Mouse (Mus musculus): ENCODE results near the gene Fam234a. TPM values are rescaled to one million over a fixed set of nuclear protein-coding genes. Genes with fewer than 3 reads are reported as not detected.

The Fam234a gene
- total and polyA plus RNA-seq, 3 experiments = 3.6 to 13.3 (median 8.3) TPM

DNA sequence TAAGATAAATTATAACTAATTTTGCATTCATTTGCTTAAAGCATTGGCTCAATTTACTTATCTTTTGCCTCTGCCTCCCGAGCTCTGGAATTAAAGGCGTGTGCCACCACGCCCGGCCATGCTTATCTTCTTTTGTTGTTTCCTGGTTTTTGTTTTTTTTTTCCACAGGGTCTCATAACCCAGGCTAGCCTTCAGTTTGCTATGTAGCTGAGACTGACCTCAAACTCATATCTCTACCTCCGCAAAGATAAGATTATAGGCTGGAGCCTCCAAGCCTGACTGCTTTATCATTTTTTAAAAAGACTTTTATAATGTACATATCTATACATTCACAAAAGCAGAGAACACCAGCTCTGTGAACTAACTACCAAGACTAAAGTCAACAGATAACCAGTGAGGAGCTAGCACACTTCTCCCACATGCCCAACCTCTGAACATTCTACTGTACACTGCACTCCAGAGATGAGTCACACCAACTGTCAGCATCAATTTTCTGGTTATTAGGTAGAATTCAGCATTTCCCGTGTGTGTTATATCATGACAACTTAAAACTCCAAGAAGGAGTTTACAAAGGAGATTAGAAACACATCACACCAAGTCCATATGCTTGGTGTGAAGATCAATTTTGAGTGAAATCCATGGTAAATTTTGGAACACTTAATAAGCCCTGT, 3.8 kb downstream of the Fam234a start (continued):
- TF ChIP-seq MAFK (IDR thresholded peaks at IDR 0.05; ENCODE audit: insufficient replicate concordance, low read length) (no peak), EP300 (IDR thresholded peaks at IDR 0.05; ENCODE audit: low read length) (no peak), USF1 (IDR thresholded peaks at IDR 0.05; ENCODE audit: low read depth, low read length) (no peak), JUND (conservative IDR thresholded peaks at IDR 0.05; ENCODE audit: low read depth, low read length) (peak; percentile 82), BHLHE40 (IDR thresholded peaks at IDR 0.05; ENCODE audit: low read depth, low read length) (peak; percentile 65), CTCF (conservative IDR thresholded peaks at IDR 0.05 in 1 of 2, IDR thresholded peaks at IDR 0.05 in 1 of 2; ENCODE audit: low read depth in 2 of 2, low read length in 2 of 2) (no peak), ELF1 (IDR thresholded peaks at IDR 0.05; ENCODE audit: low read depth, low read length) (no peak)

DNA sequence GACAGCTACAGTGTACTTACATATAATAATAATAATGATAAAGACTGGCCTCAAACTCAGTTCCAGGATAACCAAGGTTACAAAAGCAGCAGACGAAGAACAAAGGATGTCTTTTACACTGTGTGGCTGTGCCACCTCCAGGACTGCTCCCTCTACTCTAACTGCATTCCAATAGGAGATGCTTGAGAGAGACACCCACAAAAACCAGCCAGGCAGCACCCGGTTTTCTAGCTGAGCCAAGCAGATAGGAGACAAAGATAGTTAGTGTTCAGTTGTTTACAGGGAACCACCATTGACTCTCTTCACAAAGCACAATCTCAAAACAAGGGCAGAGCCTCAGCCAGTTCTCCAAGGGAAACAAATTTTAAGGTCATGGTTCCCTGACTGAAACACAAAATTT, 4.5 kb downstream of the Fam234a start:
- H3K4me1 ChIP-seq (ENCODE audit: control insufficient read depth in 1 of 2, insufficient read depth in 2 of 2) = peaks cover 0 to 22% of the 10 kb centered on the region in 2 experiments
- no peak overlapping the region for H3K27ac ChIP-seq (ENCODE audit: insufficient read depth, low read depth)

DNA sequence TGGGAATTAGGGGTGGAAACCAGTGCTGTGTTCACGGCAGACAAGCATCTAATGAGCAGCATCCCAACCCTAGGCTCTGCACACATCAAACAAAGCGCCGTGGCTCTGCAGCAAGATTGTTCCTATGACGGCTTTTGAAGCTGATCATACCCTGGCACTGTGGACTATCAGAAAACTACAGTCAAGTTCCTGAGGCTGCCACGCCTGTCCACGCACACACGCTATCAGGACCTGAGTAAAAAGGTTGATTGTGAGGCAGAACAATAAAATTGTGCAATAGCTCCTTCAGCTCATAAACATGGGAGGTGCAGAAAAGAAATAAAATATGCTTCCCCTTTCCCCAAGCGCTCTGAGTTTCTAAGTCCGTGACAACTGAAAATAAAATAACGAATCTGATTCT, 6.4 kb downstream of the Fam234a start:
- peaks cover 0 to 14% of the 10 kb centered on the region in 2 experiments for H3K4me1 ChIP-seq (ENCODE audit: control insufficient read depth in 1 of 2, insufficient read depth in 2 of 2)

More for the DNA sequence above, 4.5 kb downstream of the Fam234a start:
- Histone ChIP-seq H3K36me3 (replicated peaks in 1 of 2; ENCODE audit: control insufficient read depth in 1 of 2, insufficient read depth in 1 of 2, low read length in 1 of 2) (no peaks in the 10 kb centered on the region), H3K4me2 (ENCODE audit: insufficient read depth, low read depth, poor library complexity, severe bottlenecking) (no peak overlapping the region), H3K79me2 (replicated peaks; ENCODE audit: control insufficient read depth, extremely low read depth, insufficient read depth, poor library complexity, severe bottlenecking) (no peaks in the 10 kb centered on the region), H3K4me3 (replicated peaks in 1 of 3; ENCODE audit: low read depth in 2 of 3, low read length in 2 of 3, poor library complexity in 1 of 3) (no peak overlapping the region), H3K27me3 (replicated peaks) (no peaks in the 10 kb centered on the region), H3K9ac (ENCODE audit: insufficient read depth, low read depth) (no peak overlapping the region), H3K9me3 (replicated peaks; ENCODE audit: low read length) (no peaks in the 10 kb centered on the region)
- TF ChIP-seq PAX5 (IDR thresholded peaks at IDR 0.05; ENCODE audit: low read length) (no peak), USF1 (IDR thresholded peaks at IDR 0.05; ENCODE audit: low read depth, low read length) (no peak), KAT2A (IDR thresholded peaks at IDR 0.05; ENCODE audit: insufficient replicate concordance, low read length) (no peak), USF2 (conservative IDR thresholded peaks at IDR 0.05; ENCODE audit: low read depth, low read length) (no peak), SIN3A (IDR thresholded peaks at IDR 0.05; ENCODE audit: low read length) (no peak), E2F4 (IDR thresholded peaks at IDR 0.05; ENCODE audit: insufficient replicate concordance, low read depth, low read length) (no peak), ELF1 (IDR thresholded peaks at IDR 0.05; ENCODE audit: low read depth, low read length) (no peak), GABPA (IDR thresholded peaks at IDR 0.05; ENCODE audit: insufficient replicate concordance, low read depth, low read length) (no peak), SMC3 (IDR thresholded peaks at IDR 0.05; ENCODE audit: low read depth, low read length) (no peak), MXI1 (IDR thresholded peaks at IDR 0.05; ENCODE audit: low read depth, low read length) (no peak)
- no peak for DNase-seq (ENCODE audit: extremely low read depth)
- dilution Hi-C loops (cut with MboI; ENCODE audit: extremely low pct_ligation_motif_present, extremely low pct_unique_long_range_greater_than_20kb, low sequenced_read_pairs) = no loop called here
- in situ Hi-C loops (cut with MboI; ENCODE audit: low pct_ligation_motif_present, low pct_unique_long_range_greater_than_20kb, low sequenced_read_pairs) = no loop called here

More for the DNA sequence above, 6.4 kb downstream of the Fam234a start:
- H3K9me3 ChIP-seq (replicated peaks; ENCODE audit: low read length) = peaks cover 2% of the 10 kb centered on the region
- H3K4me3 ChIP-seq (replicated peaks in 1 of 3; ENCODE audit: low read depth in 2 of 3, low read length in 2 of 3, poor library complexity in 1 of 3) = no peak overlapping the region
- no peaks in the 10 kb centered on the region for H3K36me3 ChIP-seq (replicated peaks in 1 of 2; ENCODE audit: control insufficient read depth in 1 of 2, insufficient read depth in 1 of 2, low read length in 1 of 2)
- H3K4me2 ChIP-seq (ENCODE audit: insufficient read depth, low read depth, poor library complexity, severe bottlenecking) = no peak overlapping the region
- TF ChIP-seq USF1 (IDR thresholded peaks at IDR 0.05; ENCODE audit: low read depth, low read length) = no peak
- no peak for TF ChIP-seq UBTF (IDR thresholded peaks at IDR 0.05; ENCODE audit: low read depth, low read length)
- TF ChIP-seq MXI1 (IDR thresholded peaks at IDR 0.05; ENCODE audit: low read depth, low read length) = no peak
- no peak for TF ChIP-seq RAD21 (IDR thresholded peaks at IDR 0.05; ENCODE audit: low read depth, low read length)
- DNase-seq (ENCODE audit: extremely low read depth) = no peak
- in situ Hi-C loops (cut with MboI; ENCODE audit: low pct_ligation_motif_present, low pct_unique_long_range_greater_than_20kb, low sequenced_read_pairs) = no loop called here
- no peaks in the 10 kb centered on the region for H3K79me2 ChIP-seq (replicated peaks; ENCODE audit: control insufficient read depth, extremely low read depth, insufficient read depth, poor library complexity, severe bottlenecking)
- dilution Hi-C loops (cut with MboI; ENCODE audit: extremely low pct_ligation_motif_present, extremely low pct_unique_long_range_greater_than_20kb, low sequenced_read_pairs) = no loop called here
- H3K27me3 ChIP-seq (replicated peaks) = no peaks in the 10 kb centered on the region
- H3K9ac ChIP-seq (ENCODE audit: insufficient read depth, low read depth) = no peak overlapping the region
- no peak overlapping the region for H3K27ac ChIP-seq (ENCODE audit: insufficient read depth, low read depth)

Measured in CH12.LX (cell line).